Mouse (Mus musculus) kidney, postnatal 4 days (tissue): ENCODE measurements around the gene Doxl2.
"Not testable (repeated sequence)": the region's sequence is repeated elsewhere in the genome, so short reads cannot be mapped to it uniquely, and the experiment has no call there.

Experiments
- DNase-seq, 2 experiments: peaks; one replicate each; pipeline ENCODE4 v3.0.0; 2021; ENCODE audit warnings: mixed read lengths in 2 of 2

Doxl2 gene

DNA sequence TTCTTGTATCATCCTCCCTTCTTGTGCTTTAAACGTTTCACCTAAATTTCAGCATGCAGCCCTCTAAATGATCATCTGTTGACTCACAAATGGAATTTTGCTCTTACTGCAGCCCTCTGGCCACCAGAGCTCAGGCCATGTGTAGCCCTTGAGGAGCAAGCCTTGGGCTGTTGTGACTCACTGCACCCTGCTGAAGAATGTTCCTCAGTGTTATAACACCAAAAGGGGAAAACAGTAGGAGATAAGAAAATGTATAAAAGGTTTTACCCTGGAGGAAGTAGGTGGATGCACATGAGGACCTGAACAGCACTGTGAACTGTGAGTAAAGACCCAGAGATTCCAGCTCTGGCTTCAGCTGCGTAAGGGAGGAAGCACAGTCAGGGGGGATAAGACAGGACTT lies at the start of gene Doxl2:
Gene Doxl2 (plus strand): TSS at position 301 of the 400 bp plus-strand sequence.
- no peak for DNase-seq

DNA sequence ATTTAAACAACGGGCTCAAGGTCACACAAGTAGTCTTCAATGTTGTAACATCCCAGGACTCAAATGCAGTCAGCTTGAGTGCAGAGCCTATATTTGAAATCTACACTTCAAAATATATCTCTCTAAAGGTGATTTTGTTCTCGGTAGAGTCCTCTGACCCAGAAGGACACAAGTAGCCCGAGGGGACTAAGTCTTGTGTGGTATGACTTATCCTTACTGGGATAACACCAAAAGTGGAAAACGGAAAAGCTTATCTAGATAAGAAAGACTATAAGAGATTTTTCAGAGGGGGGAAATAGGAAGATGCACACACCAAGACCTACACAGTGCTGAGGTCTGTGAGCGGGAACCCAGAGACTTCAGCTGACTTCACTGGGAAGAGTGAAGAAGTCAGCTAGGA lies 45.2 kb upstream of the Doxl2 start, which contains the start of gene 1600015I10Rik:
Gene 1600015I10Rik (plus strand): TSS at position 301 of the 400 bp plus-strand sequence.
- no peak for DNase-seq

DNA sequence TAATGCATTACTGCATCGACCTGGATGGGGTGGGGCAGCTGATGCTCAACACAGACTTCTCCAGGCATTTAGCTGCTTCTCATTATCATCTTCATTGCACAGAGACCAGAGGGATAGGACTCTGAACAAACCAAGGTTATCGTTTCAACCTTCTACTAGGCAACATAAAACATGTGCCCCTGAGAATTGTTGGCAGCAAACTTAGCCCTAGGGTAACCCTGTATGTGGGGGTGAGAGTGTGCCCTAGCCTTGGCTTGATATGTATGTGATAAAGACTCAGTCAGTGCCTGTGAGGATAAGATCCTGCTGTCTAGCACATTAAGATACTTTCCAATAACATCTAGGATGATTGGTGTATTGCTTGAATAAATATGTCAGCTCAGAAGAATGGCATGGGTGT lies 25.2 kb upstream of the Doxl2 start:
- DNase-seq, result no peak

DNA sequence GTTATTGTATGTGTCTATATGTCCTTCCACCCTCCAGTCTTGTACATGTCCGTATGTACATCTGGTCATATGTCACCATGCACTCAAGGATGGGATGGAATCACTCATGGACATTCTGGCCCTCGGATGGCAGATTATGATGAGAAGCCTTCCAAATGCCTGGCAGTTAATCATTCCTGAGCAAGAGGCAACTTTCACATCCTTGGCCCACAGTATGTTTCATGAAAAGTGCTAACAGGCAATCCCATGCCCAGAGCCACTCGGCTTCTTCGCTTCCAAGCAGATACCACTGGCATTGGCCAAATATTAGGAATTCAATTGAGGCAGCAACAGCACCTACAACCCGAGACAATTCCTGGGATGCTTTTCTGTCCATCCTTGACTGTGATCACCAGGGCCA lies 24.1 kb upstream of the Doxl2 start:
- no peak for DNase-seq

DNA sequence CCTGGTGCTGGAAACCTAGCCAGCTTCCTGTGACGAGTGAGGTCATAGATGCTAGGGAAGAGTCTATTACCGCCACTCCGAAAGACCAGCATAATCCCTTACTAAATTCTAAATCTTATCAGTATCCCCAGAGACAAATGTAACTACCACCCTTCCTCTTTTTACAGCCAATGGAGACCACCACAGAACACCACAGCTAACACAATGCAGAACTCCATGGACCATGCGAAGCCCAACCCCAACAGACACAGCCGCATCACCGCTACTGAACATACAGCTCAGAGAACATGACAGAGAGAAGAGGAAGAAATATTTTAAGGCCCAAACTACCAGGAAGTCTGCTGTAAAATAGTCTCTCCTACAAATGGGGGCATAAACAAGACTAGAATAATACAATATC lies 23.1 kb upstream of the Doxl2 start:
- no peak for DNase-seq

DNA sequence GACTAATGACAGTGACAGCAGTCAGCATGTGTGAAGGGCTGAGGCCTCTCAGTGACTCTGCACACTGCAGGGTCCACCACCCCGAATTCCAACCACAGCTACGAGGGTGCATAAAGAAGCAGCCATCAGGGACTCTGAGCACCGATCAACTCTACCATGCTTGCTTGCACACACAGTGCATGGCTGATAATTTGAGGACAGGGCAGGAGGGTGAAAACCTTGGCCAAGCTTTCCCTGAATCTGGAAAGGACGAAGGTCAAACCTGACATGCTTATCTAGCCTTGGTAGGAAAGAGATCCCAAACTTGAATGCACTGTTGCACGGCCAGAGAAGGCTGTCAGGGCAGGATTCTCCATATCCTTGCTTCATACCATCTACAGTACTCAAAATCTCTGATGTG lies 21.5 kb upstream of the Doxl2 start:
- no peak for DNase-seq

DNA sequence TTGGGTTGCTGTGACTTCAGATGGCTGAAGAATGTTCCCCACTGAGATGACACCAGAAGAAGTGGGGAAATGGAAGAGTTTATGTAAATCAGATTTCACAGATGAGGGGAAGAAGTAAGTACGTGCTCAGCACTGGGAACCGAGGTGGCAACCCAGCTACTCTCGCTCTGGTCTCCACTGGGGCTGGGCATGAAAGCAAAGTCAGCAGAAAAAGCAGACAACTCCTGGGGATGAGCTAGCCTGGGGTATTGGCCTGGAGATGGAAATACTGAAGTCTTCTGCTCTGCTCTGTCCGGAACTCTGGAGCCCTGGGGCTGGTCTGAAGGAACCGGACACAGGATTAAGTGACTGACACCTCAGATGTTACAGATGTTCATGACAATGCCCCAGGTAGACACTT lies 20.6 kb upstream of the Doxl2 start:
- DNase-seq, result no peak

DNA sequence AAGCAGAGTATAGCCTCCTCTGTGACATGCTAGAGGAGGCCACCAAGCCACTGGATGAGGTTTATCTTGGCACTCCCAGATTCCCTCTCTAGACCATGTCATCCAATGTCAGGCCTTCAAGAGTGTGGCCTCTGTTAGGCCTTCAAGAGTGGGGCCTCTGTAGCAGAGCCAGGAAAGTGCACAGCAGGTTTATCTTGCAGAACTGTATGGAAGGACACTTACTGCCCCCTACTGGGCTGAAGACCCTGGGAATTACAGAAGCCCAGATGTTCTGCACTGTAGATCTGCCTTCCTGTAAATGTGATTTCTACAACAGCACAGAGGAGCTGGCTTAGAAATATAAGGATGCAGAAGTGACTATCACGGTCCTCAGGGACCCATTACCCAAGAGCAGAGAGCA lies 19.8 kb upstream of the Doxl2 start:
- peak; percentile 81 to 87 for DNase-seq

DNA sequence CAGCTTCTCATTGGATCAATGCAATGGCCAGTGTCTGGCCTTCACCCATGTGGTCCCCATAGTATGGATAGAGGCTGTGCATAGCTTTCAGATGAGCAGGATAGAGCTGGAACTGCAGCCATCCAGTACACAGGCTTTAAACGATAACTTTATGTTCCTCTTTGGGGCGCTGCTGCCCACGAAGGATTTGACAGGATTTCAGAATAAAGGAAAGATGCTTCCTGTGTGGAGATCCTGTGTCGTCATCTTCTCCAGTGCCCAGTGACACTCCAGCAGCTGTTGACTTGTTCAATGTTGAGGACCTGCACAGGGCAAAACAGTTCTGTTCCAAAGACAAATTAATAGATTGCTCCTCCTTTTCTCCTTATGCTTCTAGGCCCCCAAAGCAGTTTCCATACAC lies 18.0 kb upstream of the Doxl2 start:
- DNase-seq, result no peak

DNA sequence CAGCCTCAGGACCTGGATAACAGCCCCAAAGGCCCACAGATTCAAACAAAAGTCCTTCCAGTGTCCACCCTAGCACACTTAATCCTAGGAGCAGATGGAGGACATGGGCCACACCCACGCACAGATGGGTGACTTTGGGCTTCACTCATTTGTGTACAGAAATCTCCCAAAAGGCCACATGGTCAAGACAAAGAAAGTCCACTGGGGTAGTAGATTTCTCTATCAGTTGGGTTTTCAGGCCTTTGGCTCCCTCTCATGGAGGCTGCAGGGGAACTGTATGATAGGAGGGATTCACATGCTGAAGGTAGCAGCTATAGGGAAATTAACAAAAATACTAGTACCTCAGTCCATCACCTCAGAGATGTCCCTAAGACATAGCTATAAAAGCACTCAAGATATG lies 16.7 kb upstream of the Doxl2 start:
- peak; percentile 55 to 64 for DNase-seq

DNA sequence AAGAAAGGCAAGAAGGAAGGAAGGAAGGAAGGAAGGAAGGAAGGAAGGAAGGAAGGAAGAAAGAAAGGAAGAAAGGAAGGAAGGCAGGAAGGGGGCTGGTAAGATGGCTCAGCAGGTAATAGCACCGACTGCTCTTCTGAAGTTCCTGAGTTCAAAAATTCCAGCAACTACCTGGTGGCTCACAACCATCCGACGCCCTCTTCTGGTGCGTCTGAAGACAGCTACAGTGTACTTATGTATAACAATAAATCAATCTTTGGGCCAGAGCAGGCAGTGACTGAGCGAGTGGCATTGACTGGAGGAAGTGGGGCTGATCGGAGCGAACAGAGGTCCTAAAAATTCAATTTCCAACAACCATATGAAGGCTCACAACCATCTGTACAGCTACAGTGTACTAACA lies 15.6 kb upstream of the Doxl2 start:
- DNase-seq, result peak; percentile 23 to 35

DNA sequence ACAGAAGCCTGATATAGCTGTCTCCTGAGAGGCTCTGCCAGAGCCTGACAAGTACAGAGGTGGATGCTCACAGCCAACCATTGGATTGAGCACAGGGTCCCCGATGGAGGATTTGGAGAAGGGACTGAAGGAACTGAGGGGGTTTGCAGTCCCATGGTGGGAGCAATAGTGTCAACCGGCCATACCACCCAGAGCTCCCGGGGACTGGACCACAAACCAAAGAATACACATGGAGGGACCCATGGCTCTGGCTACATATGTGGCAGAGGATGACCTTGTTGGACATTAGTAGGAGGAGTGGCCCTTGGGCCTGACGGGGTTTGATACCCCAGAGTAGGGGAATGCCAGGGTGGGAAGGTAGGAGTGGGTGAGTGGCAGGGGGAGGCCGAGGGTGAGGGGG lies 8.1 kb upstream of the Doxl2 start:
- not testable (repeated sequence) for DNase-seq

DNA sequence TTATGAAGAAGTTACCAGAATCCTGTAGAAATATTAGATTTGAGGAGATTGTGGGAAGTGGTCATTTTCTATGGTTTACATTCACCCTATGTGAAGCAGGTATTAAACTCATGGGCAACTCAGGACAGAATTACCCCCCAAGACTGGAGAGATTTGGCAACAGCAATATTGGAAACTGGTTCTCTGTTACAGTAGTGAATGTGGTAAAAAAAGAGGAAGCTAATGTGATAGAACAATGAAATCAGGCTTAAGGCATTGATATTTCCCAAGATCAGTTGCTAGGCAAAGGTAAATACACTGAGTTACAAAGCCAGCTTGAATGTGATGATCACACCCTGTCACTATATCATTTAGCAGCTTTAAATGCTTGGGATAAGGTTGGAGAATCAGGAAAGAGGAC lies 6.9 kb upstream of the Doxl2 start:
- no peak for DNase-seq

DNA sequence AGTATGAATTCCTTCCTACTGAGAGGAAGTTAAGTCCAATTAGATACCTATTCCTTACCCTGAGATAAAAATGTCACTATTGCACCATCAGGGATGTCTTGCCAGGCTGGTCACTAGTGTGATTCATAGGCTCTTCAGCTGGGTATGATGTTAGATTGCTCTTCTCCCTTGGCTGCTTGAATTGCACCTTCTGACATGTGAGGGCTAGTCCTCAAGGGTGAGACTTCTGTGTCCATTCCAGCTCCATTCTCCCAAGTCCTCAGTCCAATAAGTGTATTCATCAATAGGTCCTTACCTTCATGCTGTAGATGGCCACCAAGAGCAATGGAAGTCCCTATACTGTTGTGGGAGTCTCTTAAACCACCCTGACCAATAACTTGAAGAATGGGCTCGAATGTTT lies 4.9 kb downstream of the Doxl2 start:
- no peak for DNase-seq

DNA sequence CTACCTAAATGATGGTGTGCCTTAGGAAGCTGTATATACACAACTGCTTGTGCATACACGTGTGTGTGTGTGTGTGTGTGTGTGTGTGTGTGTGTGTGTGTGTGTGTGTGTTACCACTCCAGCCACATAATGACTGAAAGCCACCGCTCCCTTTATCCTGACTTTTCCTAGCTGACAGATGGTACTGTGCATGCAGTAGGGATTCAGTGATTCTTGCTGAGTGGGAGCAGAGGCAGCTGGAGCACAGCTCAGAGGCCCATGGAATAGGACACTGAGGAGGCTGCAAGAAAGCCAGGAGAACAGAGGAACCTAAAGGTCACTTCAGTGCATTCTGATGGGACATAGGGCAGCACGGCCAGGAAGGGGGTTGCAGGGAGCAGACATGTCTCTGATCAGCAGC lies 7.5 kb downstream of the Doxl2 start:
- no peak for DNase-seq

DNA sequence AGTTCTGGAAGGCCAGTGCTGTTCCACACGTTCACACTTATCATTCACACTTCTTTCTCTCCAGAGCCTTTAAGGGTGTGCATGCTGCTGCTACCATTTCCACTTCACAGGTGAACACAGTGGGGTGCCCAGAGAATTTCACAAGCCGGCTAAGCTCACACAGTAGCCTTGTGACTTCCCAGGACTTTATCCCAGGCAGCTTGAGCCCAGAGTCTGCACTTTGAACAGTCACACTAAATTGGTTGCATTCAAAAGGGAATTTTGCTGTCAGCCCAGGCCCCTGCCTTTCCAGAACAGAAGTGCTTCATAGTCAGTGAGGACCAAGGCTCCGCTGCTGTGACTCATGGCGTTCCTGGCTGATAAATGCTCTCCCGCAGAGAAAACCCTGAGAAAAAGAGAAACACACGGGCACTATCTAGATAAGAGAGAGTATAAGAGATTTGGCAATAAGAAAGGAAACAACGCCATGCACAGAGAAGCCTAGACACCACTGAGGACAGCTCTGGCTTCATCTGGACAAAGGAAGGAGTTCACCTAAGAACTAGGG lies 11.8 kb downstream of the Doxl2 start, which contains the start of gene Svs1:
Gene Svs1 (plus strand): TSS at position 418 of the 547 bp plus-strand sequence.
- peak in 1 of 2 experiments; percentile 17 for DNase-seq

DNA sequence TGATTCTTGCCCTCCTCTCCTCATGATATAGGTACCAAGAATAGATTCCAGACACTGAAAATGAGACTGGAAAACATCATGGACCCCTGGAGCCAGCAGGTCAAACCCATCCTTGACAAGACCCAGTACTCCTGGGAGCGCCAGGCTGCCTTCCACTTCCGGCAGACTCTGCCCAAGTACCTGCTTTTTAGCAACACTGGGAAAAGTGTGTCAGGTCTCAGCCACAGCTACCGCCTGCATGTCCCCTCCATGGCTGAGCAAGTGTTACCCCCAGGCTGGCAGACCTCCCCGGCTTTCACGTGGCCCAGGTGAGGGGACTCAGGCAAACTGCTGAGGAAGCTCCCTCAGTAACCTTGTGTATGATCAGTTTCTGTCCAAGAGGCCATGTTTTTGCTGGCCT lies 15.2 kb downstream of the Doxl2 start:
- DNase-seq, result no peak

DNA sequence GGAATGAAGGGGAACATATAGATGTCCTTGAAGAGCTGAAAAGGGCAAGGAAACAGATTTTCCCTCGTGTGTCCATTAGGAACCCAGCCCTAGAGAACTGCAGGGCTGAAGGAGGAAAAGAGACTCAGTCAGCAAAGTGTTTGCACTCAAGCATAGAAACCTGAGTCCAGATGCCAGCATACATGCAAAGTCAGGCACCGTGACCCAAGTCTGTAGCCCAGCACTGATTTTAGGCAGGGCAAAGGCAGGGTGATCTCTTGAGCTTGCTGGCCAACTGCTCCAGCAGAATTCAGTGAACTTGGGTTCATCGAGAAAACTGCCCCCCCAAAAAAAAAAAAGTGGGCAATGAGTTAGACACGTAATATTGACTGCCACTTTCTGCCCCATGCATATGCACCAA lies 17.2 kb downstream of the Doxl2 start:
- DNase-seq, result peak in 1 of 2 experiments; percentile 15

DNA sequence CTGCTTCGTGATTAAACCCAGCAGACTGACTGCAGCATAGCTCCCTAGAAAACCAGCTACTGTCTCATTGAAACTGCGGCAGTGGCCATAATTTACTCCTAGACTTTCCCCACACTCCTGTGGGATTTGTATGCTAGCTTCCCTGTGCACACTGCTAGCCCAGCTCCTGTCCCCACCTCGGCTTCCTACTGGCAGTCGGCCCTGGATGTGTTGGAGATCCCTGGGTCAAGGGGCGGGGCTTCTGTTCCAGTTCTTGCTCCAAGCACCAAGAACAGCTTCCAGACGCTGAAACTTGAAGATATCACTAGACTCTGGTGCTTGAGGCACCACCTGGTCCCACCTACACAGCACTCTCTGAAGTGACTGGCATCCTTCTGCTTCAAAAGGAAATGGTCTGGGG lies 23.4 kb downstream of the Doxl2 start:
- no peak for DNase-seq

DNA sequence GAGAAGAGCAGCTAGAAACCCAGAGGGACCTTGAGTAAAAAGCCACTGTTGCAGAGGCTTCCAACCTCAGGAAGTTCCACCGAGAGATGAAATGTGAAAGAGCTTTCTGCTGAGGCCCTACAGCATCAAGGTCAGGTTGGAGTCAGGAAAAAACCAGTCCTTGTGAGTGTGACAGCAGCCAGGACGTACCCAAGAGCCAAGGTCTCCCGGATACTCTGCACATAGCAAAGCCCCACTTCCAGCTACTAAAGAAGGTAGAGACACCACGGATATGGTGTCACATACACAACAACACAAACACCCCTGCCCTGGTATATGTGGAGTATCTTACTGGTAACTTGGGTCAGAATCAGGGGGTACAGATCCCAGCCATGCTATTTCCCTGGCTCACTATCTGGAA lies 24.0 kb downstream of the Doxl2 start:
- DNase-seq, result no peak

DNA sequence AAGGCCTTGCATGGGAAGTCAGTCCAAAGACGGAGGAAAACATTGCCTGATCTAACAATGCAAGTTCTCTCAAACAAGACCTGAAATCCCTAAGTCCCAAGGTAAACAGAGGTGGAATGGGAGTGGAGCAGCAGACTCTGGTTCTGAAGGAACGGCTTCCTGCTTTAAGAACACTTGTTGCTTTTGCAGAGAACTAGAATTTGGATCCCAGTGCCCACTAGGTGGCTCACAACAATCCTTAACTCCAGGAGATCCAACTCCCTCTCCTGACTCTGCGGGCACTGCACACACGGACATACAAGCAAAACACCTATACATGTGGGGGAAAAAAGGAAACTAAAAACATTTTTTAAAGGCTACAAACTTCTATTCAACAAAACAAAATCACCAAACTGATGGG lies 28.6 kb downstream of the Doxl2 start:
- peak; percentile 17 to 30 for DNase-seq

DNA sequence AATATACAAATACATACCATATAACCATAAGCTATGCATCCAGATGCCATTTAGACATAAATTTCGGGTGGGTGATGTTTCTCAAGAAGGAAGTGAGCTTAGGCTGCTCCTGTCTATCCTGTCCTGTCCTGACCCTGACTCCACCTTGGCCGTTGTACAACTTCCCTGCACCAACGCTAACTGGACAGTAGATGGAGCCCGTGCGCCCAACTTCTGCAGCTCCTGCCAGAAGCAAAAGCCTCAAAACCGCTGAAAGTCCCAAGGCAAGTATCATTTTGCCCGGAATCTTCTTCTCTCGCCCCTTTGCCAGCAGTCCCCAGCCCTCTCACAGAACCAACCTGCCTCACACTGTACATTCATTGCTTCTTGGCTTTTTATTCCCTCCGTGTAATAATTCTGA lies 33.2 kb downstream of the Doxl2 start:
- DNase-seq, result peak; percentile 76 to 82

DNA sequence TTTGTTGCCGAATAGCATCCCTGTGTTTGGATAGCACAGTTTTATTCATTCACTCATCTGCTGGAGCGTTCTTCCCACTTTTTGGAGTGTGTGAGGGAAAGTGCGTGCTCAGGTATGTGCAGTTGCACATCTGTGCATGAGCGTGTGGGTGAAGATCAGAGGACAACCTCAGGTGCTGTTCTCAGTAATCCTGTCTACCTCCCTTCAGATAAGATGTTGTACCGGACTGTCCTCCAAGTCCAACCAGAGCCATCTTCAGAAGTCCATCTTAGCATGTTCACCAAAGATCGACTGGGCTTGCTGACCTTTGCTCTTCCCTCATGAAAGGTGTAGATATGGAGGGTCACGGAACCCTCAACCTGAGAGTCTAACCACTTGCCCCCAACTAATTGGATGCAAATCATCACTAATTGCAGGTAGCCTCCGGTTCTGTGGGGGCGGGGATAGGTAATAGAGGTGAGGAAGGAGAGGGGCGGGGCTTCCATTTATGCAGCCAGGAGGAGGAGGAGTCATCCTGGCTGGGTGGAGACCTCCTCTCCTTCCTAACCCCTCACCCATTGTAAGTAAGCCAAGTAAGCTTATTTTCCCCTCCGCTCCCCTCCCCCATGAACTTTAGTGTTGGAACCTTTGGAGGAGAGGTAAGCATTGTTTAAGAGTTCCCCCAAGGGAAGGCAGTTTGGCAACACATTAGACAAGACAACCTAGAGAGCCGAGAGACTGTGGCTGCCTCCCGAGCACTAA lies 33.8 kb downstream of the Doxl2 start:
- DNase-seq, result peak; percentile 14 to 16

DNA sequence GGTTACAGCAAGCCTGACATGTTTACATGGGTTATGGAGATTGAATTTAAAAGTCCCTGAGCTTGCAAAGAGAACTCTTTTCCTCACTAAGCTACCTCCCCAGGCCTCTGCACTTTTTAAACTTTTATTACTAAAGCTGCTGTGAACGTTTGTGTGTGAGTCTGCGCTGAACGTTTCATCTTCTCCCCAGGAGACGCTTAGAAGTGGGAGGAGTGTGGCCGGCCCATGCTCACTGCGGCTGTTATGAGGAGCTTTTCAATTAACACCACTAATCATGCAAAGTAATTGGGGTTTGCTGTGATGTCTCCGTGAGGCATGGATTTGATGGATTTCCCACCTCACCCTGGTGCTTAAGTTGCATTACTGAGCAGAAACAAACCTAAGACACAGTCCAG lies 34.4 kb downstream of the Doxl2 start:
- DNase-seq, result no peak

DNA sequence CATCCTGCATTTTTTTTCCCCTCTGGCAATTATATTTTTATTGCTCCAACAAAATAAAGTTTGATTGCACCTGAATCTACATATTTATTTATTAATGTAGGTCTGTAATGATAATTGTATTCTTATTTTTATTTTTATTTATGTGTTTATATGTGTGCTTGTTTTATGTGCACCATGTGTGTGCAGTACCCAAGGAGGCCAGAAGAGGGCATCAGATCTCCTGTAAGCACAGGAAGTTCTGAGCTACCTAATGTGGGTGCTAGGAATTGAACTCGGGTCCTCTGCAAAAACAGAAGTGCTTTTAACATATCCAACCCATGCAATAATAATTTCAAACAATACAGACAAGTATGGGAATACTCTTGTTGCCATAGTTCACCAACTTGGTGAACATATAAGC lies 34.9 kb downstream of the Doxl2 start:
- peak in 1 of 2 experiments; percentile 14 for DNase-seq
